ENCODE assay signal across 21 mouse cellular contexts in genomic region chr13:24305486-24305885, GRCm38 (mm10). TPM values are rescaled to one million over a fixed set of nuclear protein-coding genes. Genes with fewer than 3 reads are reported as not detected.
DNase-seq lines count a peak whose midpoint lies in the region; ATAC-seq and TF ChIP-seq lines count a peak whose summit lies in the region.
"Had no signal": no experiment of that assay in that cellular context is flagged by ENCODE, and none has a peak within 500 bp of the region (broad histone marks: within the 10 kb centered on the region; RNA-seq: fewer than 3 reads in every experiment).

No protein-coding gene starts in this region.

- ATAC-seq in erythroblast, adult 5-6 weeks (replicated peaks; ENCODE audit: low FRiP score, poor library complexity, severe bottlenecking), result no peak
- ATAC-seq: activated CD4-positive, CD25-positive, alpha-beta regulatory T cell, adult 4 months; forebrain, embryonic 14.5 days; forebrain, embryonic 16.5 days had no signal

- H3K4me3 ChIP-seq in testis, adult 2 months (ENCODE audit: control insufficient read depth, low read depth, low read length), result no peak overlapping the region
- H3K4me3 ChIP-seq: embryonic facial prominence, embryonic 10.5 days; embryonic facial prominence, embryonic 12.5 days; erythroblast, embryonic 14.5 days; forebrain, embryonic 10.5 days; forebrain, embryonic 12.5 days had no signal

- TF ChIP-seq POLR2A in testis, adult 2 months (IDR thresholded peaks at IDR 0.05; ENCODE audit: control insufficient read depth, low read depth, low read length), result no peak

- H3K36me3 ChIP-seq in testis, adult 2 months (ENCODE audit: control insufficient read depth, insufficient read depth, low read length), result no peaks in the 10 kb centered on the region
- H3K36me3 ChIP-seq: embryonic facial prominence, embryonic 10.5 days; embryonic facial prominence, embryonic 12.5 days; forebrain, embryonic 10.5 days; forebrain, embryonic 12.5 days had no signal

- peaks cover 3% of the 10 kb centered on the region; the same call in 1 of the 2 replicates for H3K4me1 ChIP-seq in testis, adult 2 months (ENCODE audit: control insufficient read depth, insufficient read depth, low read length)
- H3K4me1 ChIP-seq: embryonic facial prominence, embryonic 10.5 days; embryonic facial prominence, embryonic 12.5 days; forebrain, embryonic 10.5 days; forebrain, embryonic 12.5 days had no signal

- peak; percentile 73 for DNase-seq in ovary, adult 18-20 months (ENCODE audit: low spot score)
- no peak for DNase-seq in ovary, postnatal 36 days (ENCODE audit: low spot score)
- DNase-seq in testis, postnatal 14 days (ENCODE audit: low spot score), result peak; percentile 76
- no peak for DNase-seq in cerebellum, postnatal 36 days
- DNase-seq: adrenal gland, adult 8-10 months; adrenal gland, postnatal 14 days; adrenal gland, postnatal 36 days; cerebellum, adult 18-20 months; cerebellum, adult 8-10 months; cerebellum, adult 9-11 months; cerebellum, postnatal 14 days had no signal

- peak overlapping the region; percentile 13; the same call in 1 of the 2 replicates for H3K27ac ChIP-seq in testis, adult 2 months (ENCODE audit: control insufficient read depth, insufficient read depth, low read depth, low read length)
- H3K27ac ChIP-seq: embryonic facial prominence, embryonic 10.5 days; embryonic facial prominence, embryonic 12.5 days; forebrain, embryonic 10.5 days; forebrain, embryonic 12.5 days had no signal

- TF ChIP-seq CTCF in testis, adult 2 months (IDR thresholded peaks at IDR 0.05; ENCODE audit: control insufficient read depth, insufficient read depth, insufficient replicate concordance, low read depth, low read length), result no peak

- no peaks in the 10 kb centered on the region for H3K27me3 ChIP-seq in testis, adult 2 months (ENCODE audit: control insufficient read depth, insufficient read depth, low read length)
- H3K27me3 ChIP-seq: embryonic facial prominence, embryonic 12.5 days; forebrain, embryonic 12.5 days had no signal

RNA-seq across cellular contexts. Expression of gene Cmah, which starts 21.7 kb away (rescaled TPM):
- polyA plus RNA-seq in testis, adult 2 months (2012; rRNA removed), result 0.23 TPM in 2 replicates
- total RNA-seq in erythroblast, adult 5-6 weeks (2015; ENCODE audit: low replicate concordance), result 2.1 and 2.3 TPM in 2 replicates
- 0.85 and 2.1 TPM in 2 replicates for total RNA-seq in erythroblast, adult 5-6 weeks (2017; ENCODE audit: low replicate concordance)

RNA-seq across cellular contexts. Expression of gene Carmil1, which starts 24.9 kb away (rescaled TPM):
- 30.3 and 32.8 TPM in 2 replicates for polyA plus RNA-seq in testis, adult 2 months (2012; rRNA removed)
- total RNA-seq in erythroblast, adult 5-6 weeks (2015; ENCODE audit: low replicate concordance), result 1.3 TPM in 1 of 2 replicates, not detected in the other
- total RNA-seq in erythroblast, adult 5-6 weeks (2017; ENCODE audit: low replicate concordance), result 0.34 and 2.0 TPM in 2 replicates

Comparison
In these comparisons a context has a peak if more than half of its experiments do, and no peak if none do; other contexts are left out.
1. DNase-seq: peak in ovary, adult 18-20 months (single experiment) and testis, postnatal 14 days (single experiment); none in ovary, postnatal 36 days (single experiment) and cerebellum, postnatal 36 days (0 of 2).